Mouse (Mus musculus) adipocyte (in vitro differentiated cells): ENCODE data around the gene Fam189a1.

Experiments used
- DNase-seq: peaks from one replicate; pipeline ENCODE4 v3.0.0-alpha.2; 2016; ENCODE audit warnings: low spot score

Gene Fam189a1

DNA sequence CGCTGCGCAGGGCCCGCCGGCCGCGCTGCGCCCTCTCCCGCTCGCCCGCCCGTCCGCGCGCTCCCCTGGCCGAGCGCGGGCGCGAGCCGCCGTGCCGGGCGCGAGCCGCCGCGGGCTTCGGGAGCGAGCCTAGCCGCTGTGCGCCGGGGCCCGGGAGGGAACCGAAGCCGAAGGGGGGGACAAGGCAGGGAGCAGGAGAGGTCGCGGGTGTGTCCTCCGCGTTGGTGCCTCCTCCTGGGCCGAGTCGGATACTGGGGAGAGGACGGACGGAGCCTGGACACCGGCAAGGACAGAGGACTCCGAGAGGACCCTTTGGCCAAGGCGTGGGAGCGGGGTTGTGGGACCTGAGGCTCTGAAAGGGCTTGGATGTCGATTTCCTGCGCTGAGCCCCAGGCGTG is at the start of gene Fam189a1:
Fam189a1 (minus strand) TSS at position 57 of the 398 bp plus-strand sequence.
- no peak for DNase-seq

GRCm38 (mm10) chr7:65206021-65206420 is 49.7 kb upstream of the Fam189a1 start:
- no peak for DNase-seq

- DNase-seq = no peak
Observed at GRCm38 (mm10) chr7:65202719-65203118, 46.3 kb upstream of the Fam189a1 start.

DNA sequence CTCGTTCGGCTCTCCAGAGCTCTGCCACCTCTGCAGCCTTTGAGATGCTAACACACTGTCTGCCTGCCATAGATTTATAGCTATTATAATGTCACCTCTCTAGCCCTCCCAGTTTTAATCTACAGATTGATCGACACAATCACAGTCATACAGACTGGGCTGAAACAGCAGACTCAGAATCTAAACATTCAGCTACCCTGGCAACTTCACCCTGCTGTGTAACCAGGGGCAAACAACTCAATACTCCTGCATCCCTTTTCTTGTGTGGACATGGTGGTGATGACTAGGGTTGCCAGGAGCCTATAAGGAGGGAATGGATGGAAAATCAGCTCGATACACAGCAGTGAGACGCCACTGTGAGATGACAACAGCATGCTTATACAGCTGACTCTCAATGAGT is 24.3 kb upstream of the Fam189a1 start:
- DNase-seq = no peak

DNA sequence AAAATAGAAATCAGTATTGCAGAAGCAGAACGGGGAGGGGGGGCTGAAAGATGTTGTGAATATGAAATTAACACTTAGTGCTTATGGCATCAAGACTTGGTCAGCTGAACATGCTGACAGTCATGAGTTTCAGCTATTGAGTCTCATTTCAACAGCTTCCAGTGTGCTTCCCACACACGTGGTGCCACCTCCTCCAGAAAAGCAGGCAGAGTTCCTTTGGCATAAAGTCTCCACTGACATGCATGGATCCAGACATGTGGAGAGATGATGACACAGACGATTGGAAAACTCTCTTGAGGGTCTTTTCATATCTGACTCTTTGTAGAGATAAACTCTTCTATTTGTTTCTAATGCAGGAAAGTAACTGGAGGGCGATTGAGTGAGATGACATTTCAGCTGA is 14.4 kb upstream of the Fam189a1 start:
- DNase-seq = no peak

- DNase-seq = no peak
Observed at GRCm38 (mm10) chr7:65157031-65158025, 958 bp upstream of the Fam189a1 start.

- no peak for DNase-seq
Observed at GRCm38 (mm10) chr7:65155628-65156513, 499 bp downstream of the Fam189a1 start.

DNA sequence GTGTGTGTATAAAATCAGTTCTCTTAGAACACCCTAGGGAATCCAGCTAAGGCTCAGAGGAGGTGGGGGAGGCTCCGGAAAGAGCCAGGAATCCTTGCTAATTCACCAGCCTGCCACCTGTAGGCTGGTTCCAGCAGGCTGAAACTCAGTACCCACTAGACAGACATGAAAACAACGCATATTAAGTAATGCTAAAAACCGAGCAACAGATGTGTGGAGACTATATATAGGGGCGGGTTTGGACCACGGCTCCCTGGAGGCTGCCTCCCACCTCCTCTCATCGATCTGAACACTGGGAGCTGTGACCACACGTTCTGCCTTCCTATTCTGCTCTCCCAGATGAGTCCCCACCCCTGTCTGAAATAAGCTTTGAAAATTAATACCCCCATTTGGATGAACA is 1.8 kb downstream of the Fam189a1 start:
- DNase-seq = no peak

DNA sequence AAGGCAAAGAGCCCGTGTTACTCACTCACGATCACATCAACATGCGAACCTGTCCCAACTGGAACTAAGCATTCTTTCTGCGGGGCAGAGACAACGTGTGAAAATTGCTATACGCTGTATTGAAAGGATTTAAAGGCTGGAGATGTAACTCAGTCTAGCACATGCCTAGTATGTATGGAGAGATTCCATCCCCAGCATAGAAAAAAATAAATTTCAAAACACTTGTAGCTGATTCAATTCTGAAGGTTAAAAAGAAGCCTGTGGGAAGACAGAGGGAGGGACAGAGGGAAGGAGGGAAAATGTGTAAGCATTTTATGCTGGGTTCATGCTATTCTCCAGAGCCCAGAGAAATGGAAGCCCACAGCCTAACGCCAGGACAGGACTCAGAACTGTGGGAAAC is 2.5 kb downstream of the Fam189a1 start:
- no peak for DNase-seq

DNA sequence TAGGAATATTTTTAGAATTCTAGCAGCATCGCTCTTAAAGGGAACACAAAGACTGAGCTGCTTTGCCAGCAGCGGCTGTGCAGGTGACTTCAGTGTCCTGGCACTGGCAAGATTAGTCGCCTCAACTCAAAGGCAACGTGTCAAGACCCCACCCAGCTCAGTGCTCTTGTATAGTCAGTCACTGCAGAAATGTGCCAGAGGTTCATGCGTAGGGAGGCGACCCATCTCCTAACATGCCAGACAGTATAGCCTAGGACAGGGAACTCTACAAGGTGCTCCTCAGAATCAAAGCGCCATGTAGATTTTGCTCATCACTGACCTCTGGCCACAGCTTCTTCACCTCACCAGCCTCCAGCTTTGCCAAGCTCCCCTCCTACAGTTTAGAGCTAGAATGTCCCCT is 4.8 kb downstream of the Fam189a1 start:
- no peak for DNase-seq

- DNase-seq = no peak
Observed at GRCm38 (mm10) chr7:65149040-65149439, 7.3 kb downstream of the Fam189a1 start.

GRCm38 (mm10) chr7:65144881-65145280 is 11.5 kb downstream of the Fam189a1 start:
- no peak for DNase-seq

DNA sequence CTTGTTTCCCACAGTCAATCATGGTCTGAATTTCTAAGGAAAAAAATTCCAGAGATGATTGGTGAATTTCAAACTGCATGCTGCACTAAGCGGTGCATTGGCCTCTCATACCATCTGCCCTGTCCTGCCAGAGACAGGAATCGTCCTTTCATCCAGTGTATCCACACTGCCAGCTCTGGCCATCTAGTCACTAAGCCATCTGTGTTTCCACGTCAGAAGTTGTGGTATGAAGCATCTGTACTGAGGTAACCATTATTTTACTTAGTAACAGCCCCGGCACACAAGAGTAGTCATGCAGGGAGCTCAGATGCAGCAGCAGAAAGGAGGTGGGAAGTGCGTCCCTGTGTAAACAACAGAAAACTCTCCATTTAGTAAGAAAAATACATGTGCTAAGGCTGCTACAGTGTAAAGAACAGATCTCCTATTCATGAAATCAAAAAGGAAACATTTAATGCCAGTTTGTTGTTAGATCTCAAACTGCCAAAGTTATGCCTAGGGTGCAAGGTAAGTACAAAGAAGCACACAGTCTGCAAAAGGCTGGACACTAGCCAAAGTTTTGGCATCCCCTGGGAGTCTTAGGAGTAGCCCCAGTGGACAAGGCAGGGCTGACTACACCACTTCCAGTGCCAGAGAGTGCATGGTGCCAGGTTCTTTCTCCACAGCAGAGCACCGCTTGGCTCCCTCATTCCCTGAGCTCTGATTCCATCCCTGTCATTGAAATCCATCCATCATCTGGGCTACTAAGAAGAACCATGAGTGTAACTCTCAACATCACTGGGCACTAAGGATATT is 14.3 kb downstream of the Fam189a1 start:
- no peak for DNase-seq

DNA sequence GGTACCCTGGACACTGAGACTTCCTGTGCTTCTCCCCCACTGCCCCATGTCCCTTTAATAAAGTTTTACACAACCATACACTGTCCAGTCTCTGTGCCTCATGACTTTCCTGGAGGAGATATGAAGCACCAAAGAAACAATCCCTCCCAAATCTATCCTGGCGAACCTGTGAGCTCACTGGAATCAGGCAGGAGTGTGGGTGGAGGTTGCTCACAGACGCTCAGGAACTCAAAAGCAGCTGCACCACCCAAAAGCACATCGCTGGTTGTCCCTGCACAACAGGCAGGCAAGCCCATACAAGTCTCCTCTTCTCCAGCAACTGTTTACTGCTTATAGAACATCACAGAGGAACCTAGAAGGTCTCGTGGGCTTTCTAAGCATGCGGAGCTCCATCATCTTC is 15.5 kb downstream of the Fam189a1 start:
- DNase-seq = no peak

DNA sequence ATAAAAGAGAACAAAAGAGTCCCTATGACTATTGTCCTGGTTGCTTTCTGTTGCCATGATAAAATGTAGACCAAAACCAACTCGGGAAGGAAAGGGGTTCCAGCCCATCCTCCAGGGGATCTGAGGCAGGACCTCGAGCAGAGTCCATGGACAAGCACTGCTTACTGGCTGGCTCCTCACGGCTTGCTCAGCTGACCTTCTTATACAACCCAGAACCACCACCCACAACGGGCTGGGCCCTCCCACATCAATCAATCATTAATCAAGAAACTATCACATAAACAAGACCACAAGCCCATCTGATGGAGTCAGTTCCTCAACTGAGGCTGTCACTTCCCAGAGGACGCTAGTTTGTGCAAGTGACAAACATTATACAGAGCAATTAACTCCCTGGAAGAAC is 16.3 kb downstream of the Fam189a1 start:
- no peak for DNase-seq

- DNase-seq = no peak
Observed at GRCm38 (mm10) chr7:65123766-65124165, 32.6 kb downstream of the Fam189a1 start.

GRCm38 (mm10) chr7:65116903-65117302 is 39.5 kb downstream of the Fam189a1 start:
- DNase-seq = no peak

- DNase-seq = no peak
Observed at GRCm38 (mm10) chr7:65115366-65115765, 41.0 kb downstream of the Fam189a1 start.

DNA sequence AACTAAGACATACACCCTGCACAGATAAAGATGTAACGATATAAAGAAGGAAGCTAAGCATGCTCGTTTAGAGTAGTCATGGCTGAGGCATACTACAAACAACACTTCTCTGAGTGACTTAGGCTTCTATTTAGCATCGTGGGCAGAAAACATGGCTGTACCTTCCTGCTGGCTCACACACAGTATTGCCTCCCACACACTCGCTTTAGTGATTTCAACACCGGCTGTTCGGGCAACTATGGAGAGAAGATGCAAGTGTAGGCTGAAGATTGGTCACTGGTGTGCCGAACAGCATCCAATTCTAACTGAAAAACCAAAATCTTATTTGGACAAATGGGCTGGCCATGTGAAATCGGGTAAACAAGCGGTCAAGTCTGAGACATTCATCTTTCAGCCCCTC is 44.7 kb downstream of the Fam189a1 start:
- DNase-seq = no peak

GRCm38 (mm10) chr7:65105566-65105965 is 50.8 kb downstream of the Fam189a1 start:
- no peak for DNase-seq

- no peak for DNase-seq
Observed at GRCm38 (mm10) chr7:65105097-65105467, 51.3 kb downstream of the Fam189a1 start.
